Mouse (Mus musculus): Measurements from ENCODE around the gene Gm45837. TPM values are rescaled to one million over a fixed set of nuclear protein-coding genes. Genes with fewer than 3 reads are reported as not detected.
A peak's percentile ranks its signal among the peaks of the same experiment; 100 is the strongest.

Gm45837 gene
- total RNA-seq, 2 experiments from 2014 or later: 3.8 TPM; not detected in 1

DNA sequence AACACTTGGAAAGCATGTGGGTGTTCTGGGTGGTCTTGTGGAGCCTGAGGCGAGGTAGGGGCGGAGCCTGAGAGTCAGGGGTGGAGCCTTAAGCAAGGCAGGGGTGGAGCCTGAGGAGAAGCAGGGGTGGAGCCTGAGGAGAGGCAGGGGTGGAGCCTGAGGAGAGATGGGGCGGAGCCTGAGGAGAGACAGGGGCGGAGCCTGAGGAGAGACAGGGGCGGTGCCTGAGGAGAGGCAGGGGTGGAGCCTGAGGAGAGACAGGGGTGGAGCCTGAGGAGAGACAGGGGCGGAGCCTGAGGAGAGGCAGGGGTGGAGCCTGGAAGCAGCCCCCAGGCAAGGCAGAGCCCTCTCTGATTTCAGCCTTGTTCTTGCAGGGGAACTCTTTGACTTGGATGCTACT, 90.5 kb downstream of the Gm45837 start:
- DNase-seq: no peak

DNA sequence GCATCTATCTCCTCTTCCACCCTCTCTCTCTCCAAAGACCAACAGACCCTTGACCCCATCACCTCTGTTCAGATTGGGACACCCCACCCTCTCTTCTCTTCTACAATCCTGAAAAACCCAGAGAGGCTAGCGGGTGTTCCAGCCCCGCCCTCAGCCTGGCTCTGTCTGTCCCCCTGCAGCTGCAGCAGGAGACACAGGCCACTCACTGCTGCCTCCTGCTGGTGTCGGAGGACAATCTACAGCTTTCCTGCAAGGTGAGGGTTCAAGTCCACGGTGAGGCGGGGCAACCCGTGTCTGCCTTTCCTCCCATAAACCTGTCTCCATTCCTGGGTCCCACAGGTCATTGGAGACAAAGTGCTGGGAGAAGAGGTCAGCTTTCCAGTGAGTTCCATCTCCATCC, 91.0 kb downstream of the Gm45837 start:
- DNase-seq: peak in 1 of 2 experiments; percentile 65

DNA sequence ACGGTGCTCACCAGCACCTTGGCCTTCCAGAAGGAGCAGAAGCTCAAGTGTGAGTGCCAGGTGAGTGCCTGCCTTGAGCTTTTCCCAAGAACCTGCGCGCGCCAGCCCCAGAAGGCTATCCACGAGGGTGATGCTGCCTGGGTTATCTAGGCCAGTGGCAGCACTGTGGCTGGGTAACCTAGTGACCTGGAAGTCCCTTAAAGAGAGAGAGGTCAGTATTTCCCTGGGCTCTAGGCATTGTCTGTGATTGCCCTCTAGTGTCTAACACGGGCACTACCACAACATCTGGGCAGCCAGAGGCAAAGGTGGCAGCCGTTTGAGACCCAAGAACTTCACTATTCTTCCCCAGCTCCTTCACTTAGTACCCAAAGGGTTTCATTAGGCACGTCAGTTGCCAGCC, 92.7 kb downstream of the Gm45837 start:
- peak; percentile 69 to 75 for DNase-seq

DNA sequence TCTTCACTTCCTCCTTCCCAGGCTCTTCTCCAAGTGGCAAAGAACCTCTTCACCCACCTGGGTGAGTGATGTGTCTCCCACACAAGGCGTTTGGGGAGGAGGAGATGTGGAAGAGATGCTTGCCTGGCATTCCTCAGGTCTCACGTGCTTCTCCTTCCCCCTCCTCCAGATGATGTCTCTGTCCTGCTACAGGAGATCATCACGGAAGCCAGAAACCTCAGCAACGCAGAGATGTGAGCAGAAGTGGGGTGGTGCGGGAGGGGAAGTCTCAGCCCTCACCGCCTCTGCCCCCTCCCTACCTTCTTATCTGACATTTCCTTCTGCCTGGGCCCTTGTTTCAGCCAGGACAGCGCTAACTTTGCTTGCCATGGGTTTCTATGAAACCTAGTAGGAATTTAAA, 93.1 kb downstream of the Gm45837 start:
- no peak for DNase-seq

DNA sequence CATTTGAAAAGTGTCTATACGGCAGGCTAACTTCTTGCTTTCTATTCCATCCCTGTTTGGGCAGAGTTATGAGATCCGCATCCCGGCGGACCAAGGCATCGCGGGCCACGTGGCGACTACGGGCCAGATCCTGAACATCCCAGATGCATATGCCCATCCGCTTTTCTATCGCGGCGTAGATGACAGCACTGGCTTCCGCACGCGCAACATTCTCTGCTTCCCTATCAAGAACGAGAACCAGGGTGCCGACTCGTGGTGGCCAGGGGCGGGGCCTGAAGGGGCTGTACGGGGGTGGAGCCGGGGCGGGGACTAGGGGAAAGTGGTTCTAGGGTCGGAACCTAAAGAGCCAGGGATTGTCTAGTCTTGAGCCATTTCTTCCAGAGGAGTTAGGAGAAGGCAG, 93.8 kb downstream of the Gm45837 start:
- peak; percentile 41 to 54 for DNase-seq

DNA sequence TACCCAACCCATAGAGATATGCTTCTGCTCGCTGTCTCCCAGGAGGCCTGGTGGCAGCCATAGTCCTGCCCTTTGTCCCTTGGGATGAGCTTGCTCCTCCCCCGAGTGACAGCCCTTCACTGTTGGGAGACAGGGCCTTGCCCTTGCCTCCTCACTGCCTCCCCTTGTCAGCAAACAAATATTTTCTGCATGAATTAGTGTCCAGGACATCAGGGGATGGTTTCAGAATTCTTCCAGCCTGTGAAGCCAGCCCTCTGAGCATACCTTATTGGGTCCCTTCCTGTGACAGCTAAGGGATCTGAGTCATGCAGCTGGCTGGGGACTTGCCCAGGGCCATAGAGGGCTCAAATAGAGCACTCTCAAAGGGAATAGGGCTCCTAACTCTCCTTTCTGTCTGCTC, 98.5 kb downstream of the Gm45837 start:
- DNase-seq: peak; percentile 65 to 67

DNA sequence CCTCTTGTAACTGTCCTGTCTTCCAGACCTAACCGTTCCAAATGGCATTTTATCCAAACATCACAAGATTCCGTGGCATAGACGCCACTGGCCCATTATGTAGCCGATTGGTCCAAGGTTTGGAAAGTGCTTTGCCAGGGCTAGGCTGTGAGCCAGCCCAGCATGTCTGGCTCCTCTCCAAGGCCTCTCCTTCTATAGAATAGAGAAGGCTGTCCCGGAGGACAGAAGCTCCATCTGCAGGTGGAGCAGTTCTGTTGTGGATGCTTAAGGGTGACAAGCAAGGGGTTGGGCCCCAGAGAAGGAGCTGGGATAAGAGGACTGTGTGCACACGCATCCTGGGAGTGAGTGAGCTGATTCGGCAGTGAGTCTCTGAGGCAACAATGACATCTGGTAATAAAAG, 103.0 kb downstream of the Gm45837 start:
- DNase-seq: peak in 1 of 2 experiments; percentile 41

DNA sequence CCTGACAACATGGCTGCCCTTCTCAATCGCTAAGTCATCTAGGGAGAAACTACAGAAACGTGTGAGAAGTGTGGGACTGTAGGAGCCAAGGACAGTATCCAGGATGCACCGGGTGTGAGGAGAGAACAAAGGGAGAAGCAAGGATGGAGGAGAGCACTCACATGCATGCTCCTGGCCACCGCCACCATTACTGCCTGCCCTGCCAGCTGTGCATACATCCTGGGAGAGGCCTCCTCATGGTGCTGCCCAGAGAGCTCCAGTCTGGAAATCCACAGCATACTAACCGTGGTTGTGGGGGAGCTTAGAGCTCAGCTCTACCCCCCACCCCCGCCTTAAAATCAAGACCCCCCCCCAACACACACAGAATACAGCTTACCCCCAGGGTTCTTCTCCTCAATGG, 104.1 kb downstream of the Gm45837 start:
- no peak for DNase-seq

DNA sequence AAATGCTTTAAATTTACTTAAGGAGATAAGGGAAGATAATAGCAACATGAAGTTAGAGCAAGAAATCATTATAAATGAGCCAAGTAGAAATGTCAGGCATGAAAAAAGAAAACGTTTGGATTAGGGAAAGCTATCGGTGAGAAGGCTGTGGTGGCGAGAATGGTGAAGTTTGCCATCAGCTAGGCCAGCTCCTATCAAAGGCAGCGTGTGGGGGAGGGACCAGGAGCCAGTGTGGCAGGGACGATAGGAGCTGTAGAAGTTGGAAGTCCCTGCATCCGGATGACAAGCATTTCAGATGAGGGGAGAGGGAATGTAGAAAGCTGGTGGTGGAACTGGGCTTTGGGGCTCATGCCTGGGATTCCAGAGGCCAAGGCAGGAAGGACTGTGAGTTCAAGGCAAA, 104.6 kb downstream of the Gm45837 start:
- DNase-seq: peak in 1 of 2 experiments; percentile 23

DNA sequence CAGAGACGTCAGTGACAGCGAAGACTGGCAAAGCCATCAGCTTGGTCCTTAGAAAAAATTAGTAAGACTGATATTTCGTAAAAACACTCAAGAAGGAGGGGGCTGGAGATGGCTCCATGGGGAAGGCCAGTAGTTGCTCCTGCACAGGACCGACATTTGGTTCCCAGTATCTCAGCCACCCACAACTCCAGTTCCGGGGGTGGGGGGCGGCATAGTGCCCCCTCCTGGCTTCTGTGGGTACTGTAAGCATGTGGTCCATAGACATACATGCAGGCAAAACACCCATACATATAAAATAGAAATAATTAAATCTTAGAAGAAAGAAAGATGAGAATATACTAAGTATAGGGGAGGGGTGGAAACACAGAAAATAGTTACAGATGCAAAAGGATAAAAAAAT, 105.8 kb downstream of the Gm45837 start:
- no peak for DNase-seq

DNA sequence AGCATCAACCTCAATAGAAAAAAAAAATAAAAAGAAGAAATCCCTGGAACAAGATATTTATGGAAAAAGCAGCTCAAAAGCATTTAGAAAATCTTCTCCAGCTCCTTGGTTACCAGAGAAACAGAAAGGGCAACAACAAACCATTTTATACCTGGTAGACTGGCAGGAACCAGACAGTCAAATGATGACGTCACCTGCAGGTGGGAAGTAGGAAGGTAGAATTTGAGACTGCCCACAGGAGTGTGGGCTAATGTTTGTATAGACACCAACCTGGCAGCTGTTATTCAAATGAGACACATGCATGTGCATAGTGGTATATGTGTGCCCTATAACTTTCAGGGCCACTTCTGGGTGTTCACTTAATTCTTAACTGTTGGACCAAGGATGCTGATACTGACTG, 111.0 kb downstream of the Gm45837 start:
- DNase-seq: no peak

DNA sequence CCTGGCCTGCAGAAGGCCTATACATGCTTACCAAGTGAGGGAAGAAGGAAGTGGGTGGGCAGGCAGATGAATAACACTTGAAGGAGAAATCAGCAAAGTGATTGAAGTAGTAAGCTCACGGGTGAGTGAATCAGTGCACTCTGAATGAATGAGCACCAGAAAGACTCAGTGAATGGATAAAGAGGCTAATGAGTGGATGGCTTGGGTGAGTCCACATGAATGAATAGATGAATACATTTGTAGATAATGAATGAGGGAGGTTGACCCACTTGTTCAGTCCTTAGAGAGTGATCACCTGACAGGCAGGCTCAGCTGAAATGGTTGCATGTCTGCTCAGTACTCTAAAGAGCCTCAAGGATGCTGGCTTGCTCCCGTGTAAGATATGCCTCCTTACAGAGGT, 112.5 kb downstream of the Gm45837 start:
- DNase-seq: no peak

DNA sequence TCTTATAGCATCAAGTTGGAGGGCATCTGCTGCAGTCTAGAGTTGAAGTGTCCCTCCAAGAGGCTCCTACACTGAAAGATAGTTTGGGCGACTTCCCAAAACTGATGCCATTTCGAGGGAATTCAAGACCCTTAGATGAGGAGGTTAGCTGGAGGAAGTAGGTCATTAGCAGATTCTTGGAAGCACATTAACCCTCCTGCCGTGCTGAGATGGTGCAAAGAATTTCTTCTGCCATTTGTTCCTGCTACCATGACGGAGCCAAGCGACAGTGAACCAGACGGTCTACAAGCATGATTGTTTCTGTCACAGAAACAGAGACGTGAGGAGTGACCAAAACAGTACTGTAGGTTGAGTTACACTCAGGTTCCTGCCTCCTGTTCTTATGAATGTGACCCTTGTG, 115.8 kb downstream of the Gm45837 start:
- no peak for DNase-seq

DNA sequence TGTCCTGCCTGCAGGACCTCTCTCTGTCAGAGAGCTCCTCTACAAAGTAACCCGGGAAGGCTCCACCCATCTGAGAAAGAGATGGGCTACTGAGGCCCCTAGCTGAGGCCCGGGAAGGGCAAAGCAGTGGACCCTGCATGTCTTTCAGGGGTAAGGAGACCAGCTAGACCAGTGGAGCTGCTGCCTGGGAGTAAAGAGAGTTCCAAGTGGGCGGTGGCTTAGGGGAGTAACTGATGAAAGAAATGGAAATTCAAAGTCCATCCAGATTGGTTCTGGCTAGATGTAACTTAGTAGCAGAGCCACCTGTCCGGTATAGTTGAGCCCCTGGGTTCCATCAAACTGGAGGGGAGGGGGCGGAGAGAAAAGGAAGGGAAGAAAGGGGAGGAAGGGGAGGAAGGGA, 123.7 kb downstream of the Gm45837 start:
- DNase-seq: no peak

DNA sequence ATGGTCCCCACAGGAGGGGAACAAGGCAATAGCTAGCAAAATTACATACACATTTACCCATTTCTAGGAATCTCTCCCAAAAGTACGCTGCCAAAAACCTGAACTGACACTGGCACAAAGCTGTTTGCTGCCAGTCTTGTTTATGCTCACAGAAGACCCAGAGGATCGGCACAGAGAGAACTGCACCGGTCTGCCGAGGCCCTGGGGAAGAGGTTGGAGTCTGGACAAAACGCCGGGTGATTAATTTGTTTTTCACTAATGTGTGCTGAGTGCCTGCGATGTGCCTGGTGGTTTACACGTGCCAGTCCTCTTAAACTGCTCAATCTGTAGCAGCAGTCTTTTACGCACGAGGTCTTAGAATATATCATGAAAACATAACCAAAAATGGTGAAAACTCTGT, 124.4 kb downstream of the Gm45837 start:
- DNase-seq: peak in 1 of 2 experiments; percentile 28

DNA sequence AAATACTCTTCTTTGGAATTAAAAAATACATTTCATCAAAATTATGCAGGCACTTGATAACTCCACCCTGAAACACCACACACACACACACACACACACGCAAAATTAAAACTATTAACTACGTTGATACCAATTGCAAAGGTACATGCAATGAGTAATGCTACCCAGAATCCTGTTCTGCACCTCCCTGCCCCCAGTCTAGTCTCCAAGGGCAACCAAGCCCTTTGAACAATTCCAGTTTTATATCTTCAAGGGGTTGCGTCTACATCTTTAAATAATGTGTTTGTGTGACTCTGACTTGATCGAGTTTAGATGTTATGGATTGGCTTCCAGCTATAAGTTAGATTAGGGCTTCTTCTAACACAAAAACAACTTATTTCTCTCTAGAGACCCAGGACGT, 124.8 kb downstream of the Gm45837 start:
- DNase-seq: peak; percentile 35 to 57

DNA sequence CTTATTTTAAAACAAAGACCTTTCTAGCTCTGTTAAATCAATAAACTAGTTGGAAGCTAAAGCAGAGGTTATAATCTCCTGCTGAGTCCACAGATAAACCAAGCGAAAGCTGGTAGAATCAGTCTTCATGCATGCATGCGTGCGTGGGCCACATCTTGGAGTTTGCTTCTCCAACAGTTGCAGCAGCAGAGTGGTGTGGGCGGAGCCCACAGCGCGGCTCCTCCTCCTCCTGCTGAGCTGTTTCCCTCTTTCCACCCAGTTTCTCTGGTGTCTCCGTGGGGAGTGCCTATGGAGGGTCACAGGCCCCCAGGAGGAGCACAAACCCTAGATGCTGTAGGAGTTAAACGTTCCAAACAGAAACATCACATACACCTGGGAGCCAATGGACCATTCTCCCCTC, 126.9 kb downstream of the Gm45837 start:
- DNase-seq: peak in 1 of 2 experiments; percentile 22

DNA sequence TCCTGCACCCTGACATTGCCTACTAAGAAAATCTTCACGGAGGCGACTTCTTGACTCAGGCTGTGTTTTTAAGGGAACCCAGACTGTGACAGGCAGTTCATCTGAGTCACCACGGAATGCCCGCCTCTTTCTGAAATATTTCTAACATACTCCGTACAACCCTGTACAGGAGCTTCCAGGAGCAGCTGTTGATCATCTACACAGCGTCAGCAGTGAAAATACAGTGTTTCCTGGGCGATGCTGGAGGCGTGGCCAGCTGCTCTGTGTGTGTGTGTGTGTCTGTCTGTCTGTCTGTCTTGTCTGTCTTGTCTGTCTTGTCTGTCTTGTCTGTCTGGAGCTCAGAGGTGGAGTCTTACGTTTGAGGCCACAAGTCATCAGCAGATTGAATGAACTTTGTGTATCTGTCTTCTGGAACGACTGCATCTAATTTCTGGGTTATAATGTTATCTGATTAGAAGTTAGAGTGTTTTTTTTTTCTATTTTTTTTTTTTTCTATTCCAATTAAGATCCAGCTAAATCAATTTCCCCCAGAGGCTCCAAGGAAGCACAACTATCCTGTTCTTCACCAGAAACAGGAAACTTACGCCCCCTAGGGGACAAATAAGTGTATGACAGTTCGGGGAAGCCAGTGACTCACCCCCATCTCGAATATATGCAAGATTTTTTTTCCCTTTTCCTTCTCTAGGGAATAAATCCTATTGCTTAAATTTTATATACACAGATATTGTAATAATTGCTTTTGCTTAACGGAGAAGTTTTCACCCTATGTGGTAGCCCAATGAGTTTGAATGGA, 127.7 kb downstream of the Gm45837 start:
- DNase-seq: peak; percentile 54 to 66

DNA sequence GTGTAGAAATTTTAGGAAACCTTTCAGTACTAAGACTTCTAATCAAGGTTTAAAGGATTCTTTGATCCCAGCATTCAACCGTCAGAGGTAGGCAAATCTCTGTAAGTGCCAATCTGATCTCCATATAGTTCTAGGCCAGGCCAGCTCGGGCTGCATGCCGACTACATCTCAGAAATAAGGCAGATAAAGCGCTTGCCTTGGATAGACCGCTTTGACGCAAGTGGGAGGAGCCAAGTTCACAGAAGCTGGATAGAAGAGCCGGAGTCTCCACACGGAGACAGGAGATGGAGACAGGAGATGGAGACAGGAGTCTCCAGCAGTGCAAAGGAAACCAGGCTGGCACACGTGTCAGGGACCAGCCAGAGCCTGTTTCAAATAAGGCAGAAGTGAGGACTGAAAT, 129.1 kb downstream of the Gm45837 start:
- DNase-seq: no peak

DNA sequence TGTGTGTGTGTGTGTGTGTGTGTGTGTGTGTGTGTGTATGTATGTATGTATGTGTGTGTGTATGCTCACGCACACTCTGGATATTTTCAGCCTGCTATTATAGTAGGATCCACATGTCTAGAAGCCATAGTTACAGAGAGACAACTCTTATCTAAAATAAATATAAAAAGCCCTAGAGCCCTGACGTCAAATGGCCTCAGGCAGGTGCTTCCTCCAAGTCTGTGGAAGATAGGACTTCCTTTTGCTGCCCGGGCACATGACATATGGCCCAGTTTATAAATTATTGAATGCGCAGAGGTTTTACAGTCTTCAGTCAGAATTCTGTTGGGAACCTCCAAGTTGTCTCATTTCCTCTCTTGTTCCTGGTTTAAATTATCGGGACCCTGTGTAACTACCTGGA, 130.0 kb downstream of the Gm45837 start:
- DNase-seq: no peak

DNA sequence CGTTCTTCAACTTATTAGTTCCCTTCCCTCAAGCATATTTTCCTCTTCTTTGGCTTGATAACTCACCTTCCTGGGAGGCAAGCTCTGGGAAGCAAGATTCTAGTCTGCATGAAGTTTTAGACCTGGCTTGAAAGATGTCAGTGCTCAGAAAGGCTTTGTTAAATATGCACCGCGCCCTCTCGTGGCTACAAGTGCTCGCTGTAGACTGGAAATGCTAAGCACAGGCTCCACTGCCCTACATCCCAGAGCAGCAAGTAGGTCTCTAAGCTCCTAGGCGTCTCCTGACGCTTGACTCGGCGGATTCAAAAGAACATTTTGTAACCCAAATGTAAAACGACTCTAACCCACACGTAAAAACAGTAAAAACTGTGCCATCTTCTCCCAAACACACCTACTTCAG, 130.4 kb downstream of the Gm45837 start:
- DNase-seq: peak; percentile 73 to 82

DNA sequence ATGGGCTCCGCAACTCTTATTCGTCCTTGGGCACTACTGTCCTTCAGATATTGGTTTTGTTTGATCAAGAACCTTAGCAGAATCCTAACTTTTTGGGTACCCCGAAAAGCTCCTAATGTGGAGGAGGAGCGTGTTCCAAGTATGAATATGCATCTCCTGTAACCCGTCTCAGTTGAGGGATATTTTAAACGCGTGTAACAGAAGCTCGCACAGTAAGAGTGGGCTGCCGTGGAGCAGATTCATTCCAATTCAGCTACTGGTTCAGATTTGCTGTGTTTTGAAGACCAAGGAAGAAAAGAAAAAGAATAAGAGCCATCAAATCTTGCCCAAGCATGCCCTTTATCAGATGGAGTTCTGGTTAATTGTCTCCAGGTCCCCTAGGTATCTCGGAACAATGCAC, 131.0 kb downstream of the Gm45837 start:
- no peak for DNase-seq

DNA sequence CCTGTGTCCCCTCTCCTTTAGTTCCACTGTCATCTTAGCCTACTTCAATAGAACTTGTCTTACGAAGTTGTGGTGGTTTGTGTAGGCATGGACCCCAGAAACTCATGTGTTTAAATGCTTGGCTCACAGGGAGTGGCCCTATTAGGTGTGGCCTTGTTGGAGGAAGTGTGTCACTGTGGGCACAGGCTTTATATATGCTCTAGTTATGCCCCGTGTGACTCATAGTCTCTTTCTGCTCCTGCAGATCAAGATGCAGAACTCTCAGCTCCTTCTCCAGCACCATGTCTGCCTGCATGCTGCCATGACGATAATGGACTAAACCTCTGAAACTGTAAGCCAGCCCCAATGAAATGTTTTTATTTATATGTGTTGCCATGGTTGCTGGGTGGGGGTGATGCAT, 137.0 kb downstream of the Gm45837 start:
- DNase-seq: no peak

DNA sequence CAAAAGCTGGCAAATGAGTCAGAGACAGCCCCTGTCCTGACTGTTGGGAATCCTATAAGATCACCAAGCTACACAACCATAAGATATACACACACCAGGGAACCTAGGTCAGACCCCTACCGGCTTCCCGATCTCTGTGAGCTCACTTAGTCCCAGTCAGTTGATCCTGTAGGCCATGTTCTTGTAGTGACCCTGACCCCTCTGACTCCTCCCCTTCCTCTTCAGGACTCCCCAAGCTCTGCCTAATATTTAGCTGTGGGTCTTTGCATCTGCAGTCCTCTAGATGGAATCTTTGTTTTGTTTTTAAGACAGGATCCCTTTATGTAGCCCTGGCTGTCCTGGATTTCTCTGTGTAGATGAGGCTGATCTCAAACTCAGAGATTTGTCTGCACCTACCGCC, 138.6 kb downstream of the Gm45837 start:
- DNase-seq: no peak
